Mouse (Mus musculus) embryonic fibroblast, embryonic 13.5 days (primary cell): ENCODE data around the gene Tnik.

ENCODE experiments used
- CTCF ChIP-seq: IDR thresholded peaks from 2 replicates; pipeline ENCODE4 v1.5.1; 2011; ENCODE audit warnings: mild to moderate bottlenecking, control low read depth, low read length, moderate library complexity, borderline replicate concordance; ENCODE audit not compliant: insufficient read depth
- POLR2A ChIP-seq: IDR thresholded peaks from 2 replicates; pipeline ENCODE4 v1.6.1; 2011; ENCODE audit warnings: low read depth, mild to moderate bottlenecking, control low read depth, low read length, moderate library complexity

DNA sequence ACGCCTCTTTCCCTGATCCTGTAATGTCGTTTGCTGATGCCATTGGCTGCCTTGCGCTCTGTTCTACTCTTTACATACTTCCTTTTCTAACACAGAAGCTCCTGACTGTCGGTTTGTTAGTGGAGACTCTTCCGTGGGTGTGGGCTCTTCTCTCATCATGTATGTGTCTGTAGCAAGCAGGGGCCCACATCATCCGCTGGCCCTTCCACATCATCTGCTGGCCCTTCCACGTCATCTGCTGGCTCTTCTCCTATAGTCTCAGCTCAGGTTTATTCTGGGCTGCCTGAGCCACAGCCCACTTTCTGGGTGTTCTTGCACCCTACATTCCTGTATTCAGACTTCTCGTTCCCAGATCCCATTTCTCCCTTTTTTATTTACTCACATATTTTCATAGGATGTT lies 58.6 kb downstream of the Tnik start:
- TF ChIP-seq CTCF (no peak), POLR2A (no peak)
